Mouse (Mus musculus) urinary bladder, adult 2 months (tissue): Measurements from ENCODE around the gene Phf8. TPM values are rescaled to one million over a fixed set of nuclear protein-coding genes. Genes with fewer than 3 reads are reported as not detected.
"Not testable (repeated sequence)": the region's sequence is repeated elsewhere in the genome, so short reads cannot be mapped to it uniquely, and the experiment has no call there.

Source experiments
- DNase-seq: peaks from one replicate; pipeline ENCODE4 v3.0.0; 2022; ENCODE audit warnings: low spot score
- polyA plus RNA-seq: library from polyadenylated mRNA; depleted of rRNA; stranded (reverse); fragments of >200 nt; gene quantifications from 2 replicates; pipeline ENCODE4 v1.2.3, GENCODE M21; 2012; rRNA removed

Gene Phf8
- polyA plus RNA-seq: 13.0 and 14.5 TPM in 2 replicates

DNA sequence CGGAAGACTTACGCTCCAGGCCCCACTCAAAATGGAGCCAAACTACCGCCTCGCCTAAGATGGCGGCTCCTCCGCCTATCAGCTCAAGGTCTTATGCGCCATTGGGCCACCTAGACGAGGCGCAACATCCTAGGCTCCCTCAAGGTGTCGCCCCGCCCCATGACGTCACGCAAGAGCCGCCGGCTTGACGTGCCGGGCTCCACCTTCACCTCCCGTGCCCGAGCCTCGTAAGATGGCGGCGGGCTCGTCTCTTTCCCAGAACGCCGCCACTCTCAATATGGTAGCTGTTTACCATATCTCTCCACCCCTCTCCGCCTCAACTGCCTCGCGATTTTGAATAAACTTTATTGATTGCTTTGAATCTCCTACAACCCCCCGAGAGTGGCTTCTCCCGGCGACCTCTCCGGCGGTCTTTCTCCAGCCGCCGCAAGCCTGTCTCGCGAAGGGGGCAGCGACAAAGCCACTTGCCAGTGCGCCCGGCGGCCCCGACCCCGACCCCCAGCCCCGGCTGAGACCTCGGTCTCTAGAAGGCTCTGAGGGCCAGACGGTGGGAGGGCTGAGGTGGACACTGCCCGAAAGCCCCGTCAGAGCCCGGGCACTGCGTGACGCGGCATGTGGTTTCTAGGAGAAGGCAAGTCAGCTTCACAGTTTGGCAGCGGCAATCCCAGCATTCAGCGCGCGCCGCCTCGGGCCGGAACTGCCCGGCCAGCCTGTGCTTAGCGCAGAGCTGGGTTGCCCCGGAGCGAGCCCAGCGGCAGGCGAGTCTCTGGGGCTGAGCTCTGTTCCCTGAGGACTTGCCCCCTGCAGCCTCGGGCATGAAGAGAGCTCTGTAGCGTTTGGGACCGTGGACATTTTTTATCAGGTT lies at the start of gene Phf8:
Phf8 (plus strand) TSS at position 215 of the 865 bp plus-strand sequence.
- peak; percentile 72 for DNase-seq

DNA sequence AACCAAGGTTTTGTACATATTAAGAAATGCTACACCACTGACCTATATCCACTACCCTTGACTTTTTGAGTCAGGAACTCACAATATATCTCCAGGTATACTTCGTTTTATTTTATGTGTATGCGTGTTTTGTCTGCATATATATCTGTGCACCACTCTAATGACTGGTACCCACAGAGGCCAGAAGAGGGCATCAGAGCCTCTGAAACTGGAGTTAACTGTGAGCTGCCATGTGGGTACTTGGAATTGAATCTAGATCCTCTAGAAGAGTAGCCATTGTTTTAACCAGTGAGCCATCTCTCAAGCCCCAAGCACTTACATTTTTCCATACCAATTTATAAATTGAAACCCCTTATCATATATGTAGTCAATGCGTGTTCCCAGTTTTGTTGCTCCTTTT lies 32.3 kb upstream of the Phf8 start:
- DNase-seq: no peak

GRCm38 (mm10) chrX:151493269-151493668 lies 27.2 kb upstream of the Phf8 start:
- DNase-seq: not testable (repeated sequence)

DNA sequence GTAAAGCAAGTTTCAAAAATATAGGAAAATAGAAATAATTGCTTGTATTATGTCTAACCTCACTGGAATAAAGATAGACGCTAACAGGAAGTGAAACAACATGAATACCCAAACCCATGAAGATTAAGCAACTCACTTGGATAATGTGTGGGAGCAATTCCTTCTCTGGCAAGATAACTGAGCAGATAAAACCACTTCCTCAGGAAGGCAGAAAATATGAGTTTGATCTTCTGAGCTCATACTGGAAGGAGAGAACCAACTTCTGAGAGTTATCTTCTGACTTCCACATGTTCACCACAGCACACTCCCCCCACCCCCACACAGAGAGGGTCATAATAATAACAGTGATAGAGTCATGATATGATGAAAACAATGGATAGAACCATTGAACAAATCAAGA lies 23.9 kb upstream of the Phf8 start:
- DNase-seq: no peak

- no peak for DNase-seq
Measured at GRCm38 (mm10) chrX:151508536-151508935, 11.9 kb upstream of the Phf8 start.

DNA sequence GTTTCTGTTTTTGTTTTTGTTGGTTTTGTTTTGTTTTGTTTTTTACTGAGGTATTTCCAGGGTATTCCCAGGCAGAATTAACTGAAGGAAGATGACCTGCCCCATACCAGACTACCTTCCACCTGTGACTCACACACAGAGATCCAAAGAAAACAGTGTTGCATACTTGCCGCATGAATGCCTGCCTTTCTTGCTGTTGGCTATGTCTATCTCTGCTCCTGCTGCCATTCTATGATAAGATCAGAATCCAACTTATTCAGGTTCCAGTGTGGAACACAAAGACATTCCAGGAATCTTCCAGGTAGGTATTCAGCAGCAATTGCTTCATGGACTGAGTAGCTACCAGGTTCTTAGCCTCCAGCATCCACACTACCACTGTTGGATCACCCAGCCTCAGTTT lies 10.6 kb upstream of the Phf8 start:
- DNase-seq: no peak

DNA sequence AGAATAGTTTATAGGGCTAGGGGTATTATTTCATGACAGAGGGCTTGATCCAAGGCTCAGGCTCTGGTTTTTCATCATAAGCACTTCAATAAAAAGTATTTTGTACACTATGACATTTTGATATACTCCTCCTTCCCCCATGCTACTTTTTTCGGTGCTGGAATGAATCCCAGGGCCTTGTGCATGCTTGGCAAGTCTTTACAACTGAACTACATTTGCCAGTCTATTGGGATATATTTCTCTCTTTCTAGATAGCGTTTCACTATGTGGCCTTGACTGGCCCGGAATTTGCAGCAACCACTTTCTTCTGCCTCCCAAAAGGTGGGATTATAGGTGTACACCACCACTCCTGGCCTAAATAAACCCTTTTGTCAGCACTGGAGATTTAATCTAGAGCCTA lies 7.4 kb upstream of the Phf8 start:
- DNase-seq: no peak

DNA sequence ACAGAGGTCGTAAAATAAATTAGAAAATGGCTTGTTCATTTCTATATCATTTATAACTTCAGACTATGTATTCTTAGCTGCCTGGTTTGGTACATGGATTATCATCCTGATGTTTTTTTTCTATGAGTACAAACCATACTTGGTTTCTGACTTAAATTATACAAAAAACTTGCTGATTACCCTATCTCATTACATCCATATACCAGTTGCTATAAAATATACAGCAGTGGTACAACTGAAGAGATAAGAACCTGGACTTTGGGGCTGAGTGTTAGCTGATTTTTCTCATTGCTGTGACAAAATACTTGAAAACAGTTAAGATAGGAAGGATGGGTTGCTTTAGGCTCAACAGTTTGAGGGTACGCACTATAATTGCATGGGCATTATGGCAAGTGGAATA lies 6.8 kb upstream of the Phf8 start:
- no peak for DNase-seq

- DNase-seq: no peak
Measured at GRCm38 (mm10) chrX:151518181-151518580, 2.3 kb upstream of the Phf8 start.

GRCm38 (mm10) chrX:151520127-151520457 lies 380 bp upstream of the Phf8 start:
- no peak for DNase-seq

GRCm38 (mm10) chrX:151521786-151522522 lies 1.5 kb downstream of the Phf8 start:
- peak; percentile 21 for DNase-seq

- no peak for DNase-seq
Measured at GRCm38 (mm10) chrX:151553356-151553755, 32.9 kb downstream of the Phf8 start.

DNA sequence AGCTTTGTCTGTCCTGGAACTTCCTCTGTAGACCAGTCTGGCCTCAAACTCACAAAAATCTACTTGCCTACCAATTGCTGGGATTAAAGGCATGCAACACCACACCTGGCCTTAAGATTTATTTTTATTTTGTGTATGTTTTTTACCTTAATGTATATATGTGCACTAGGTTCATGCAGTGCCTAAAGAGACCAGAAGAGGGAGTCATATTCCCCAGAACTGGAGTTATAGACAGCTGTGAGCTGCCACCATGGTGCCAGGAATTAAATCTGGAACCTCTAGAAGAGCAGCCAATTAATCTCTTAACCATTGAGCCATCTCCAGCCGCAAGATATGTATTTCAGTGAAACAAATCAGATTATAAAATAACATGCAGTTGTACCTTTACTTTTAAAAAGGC lies 54.7 kb downstream of the Phf8 start:
- no peak for DNase-seq

- no peak for DNase-seq
Measured at GRCm38 (mm10) chrX:151643386-151643785, 122.9 kb downstream of the Phf8 start.

DNA sequence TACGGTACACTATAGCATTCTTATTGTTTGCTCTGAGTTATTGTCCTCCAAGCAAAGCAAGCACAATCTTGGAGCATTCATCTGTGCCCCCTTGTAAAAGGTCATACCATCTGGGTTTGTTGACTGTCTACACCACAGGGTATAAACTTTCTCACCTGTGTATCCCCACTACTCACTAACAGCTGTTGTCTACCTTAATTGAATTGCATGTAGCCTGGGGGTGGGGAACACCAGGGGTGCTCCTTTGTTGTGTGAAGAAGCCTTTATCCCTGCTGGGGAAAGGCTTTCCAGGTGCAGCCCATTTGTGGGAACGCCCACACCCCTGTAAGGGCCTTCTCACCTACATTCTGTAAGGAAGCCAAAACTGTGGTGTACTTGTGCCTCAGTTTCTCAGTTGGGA lies 133.3 kb downstream of the Phf8 start:
- no peak for DNase-seq

DNA sequence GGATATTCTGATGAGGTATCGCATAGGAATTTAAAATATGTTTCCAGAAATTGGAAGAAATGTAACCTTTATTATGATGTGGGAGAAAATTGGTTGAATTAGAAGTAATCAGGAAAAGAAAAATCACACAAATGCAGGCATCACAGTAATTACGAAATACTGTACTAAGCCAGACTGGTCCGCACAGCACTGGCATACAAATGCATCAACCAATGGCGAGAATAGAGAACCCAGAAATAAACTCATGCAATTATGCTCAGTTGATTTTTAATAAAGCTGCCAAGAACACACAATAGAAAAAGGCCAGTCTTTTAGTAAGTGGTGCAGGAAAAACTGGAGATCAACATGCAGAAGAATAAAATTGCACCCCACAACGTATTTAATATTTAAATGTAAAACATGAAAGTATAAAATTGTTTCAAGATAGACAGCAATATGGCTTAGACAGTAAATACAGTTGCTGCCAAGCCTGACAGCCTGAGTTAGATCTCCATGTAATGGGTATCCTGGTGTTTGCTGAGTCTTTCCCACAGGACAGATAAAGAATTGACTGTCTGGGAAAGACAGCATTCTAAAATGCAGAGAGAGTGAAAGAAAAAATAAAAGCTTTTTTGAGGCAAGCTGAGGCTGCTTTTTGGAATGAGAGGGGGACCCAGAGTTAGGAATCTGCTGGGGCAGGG lies 154.2 kb downstream of the Phf8 start:
- no peak for DNase-seq

Other genes starting within 250 kb of the Phf8 start
- 3.6 and 4.5 TPM in 2 replicates for gene Fam120c, start 176.5 kb upstream of the Phf8 start, polyA plus RNA-seq